Mouse (Mus musculus) megakaryocyte-erythroid progenitor cell, adult 5-6 weeks (primary cell): ENCODE results near the gene Ms4a4b. TPM values are rescaled to one million over a fixed set of nuclear protein-coding genes. Genes with fewer than 3 reads are reported as not detected.
"Not testable (repeated sequence)": the region's sequence is repeated elsewhere in the genome, so short reads cannot be mapped to it uniquely, and the experiment has no call there.

Experiments used
- ATAC-seq: replicated peaks from 2 replicates; pipeline ENCODE4 v1.8.0; 2016; ENCODE audit warnings: mild to moderate bottlenecking, inconsistent platforms; ENCODE audit not compliant: severe bottlenecking, poor library complexity, low FRiP score, low TSS enrichment
- total RNA-seq, 2 experiments: library from RNA; stranded (forward) in 1 of 2; stranded (reverse) in 1 of 2; fragments of 200-1000, 215-1000 nt in 1 of 2; fragments of >200 nt in 1 of 2; fragmentation: Nextera tagmentation in 1 of 2; gene quantifications; 2 replicates each; pipeline ENCODE4 v1.2.3; 2014 to 2017

Ms4a4b gene
- total RNA-seq, 2 experiments from 2014 or later: 2.6 to 14.1 TPM

DNA sequence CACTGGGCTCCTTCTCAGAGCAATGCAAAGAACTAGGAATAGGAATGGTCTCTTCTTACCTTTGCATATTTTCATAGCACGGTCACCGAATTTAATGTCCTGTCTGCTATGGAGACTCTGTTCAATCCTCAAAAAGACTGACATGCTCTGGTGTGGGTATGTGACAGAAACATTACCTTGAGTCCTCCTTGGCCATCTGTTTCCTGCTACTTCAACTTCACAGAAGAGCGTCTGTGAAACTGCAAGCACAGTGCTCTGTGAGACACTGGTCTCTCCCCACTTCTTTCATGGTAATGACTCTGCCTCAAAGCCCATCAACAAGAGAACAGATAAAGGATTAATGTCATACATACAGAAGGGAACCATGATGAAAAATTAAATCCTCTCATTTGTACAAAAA lies 41.0 kb downstream of the Ms4a4b start:
- ATAC-seq: no peak

DNA sequence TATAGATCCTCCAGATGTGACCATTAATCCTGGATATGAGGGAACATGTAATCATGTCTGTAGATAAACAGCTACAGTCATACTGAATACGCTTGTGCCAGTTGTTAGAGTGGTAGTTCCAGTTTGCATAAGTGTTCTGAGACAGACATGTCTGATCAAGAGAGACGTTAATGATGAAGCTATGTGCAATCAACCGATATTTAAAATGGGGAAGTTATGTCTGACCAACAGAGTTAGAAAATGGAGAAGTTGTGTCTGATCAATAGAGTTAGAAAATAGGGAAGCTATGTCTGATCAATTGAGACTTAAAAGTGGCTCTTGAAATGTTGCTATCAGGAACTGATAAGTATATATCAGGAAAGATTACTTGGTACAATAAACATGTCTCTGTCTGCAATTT lies 41.9 kb downstream of the Ms4a4b start:
- ATAC-seq: no peak

DNA sequence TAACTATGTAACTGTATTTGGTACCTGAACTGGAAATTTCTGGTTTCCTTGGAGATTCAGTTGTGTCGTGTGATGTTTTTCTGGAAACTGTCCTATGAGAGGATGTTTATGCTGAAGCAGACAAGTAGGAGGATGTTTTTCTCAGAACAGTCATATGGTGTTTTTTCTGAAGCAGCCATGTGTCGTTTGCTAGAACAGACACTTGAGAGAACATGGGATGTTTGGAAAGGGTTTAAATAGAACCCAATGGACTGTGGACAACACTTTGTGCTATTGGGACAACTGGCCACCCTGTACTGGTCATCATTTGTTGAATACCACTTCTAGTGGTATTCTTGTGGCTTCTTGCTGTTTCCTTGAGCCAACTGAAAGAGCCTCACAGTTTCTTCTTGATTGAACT lies 42.4 kb downstream of the Ms4a4b start, which contains the start of gene Gm8369:
Gene Gm8369 (plus strand): TSS at position 193 of the 400 bp plus-strand sequence.
- no peak for ATAC-seq

DNA sequence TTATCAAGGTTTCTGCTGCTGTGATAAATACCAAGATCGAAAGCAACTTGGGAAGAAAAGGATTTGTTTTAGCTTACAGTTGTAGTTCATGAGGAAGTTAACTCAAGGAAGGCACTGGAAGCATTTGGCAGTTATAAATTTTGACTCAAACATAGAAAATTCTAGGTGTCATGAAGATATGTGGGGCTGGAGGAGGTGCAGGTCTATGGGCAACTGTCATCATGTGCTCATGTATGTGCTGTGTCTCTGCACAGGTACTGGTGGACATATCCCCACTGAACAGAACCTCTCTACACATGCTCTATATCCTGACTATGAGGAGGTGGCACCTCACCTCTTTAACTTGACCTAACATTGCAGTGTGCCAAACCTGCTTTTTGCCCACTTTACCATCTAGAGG lies 43.2 kb downstream of the Ms4a4b start:
- ATAC-seq: no peak

DNA sequence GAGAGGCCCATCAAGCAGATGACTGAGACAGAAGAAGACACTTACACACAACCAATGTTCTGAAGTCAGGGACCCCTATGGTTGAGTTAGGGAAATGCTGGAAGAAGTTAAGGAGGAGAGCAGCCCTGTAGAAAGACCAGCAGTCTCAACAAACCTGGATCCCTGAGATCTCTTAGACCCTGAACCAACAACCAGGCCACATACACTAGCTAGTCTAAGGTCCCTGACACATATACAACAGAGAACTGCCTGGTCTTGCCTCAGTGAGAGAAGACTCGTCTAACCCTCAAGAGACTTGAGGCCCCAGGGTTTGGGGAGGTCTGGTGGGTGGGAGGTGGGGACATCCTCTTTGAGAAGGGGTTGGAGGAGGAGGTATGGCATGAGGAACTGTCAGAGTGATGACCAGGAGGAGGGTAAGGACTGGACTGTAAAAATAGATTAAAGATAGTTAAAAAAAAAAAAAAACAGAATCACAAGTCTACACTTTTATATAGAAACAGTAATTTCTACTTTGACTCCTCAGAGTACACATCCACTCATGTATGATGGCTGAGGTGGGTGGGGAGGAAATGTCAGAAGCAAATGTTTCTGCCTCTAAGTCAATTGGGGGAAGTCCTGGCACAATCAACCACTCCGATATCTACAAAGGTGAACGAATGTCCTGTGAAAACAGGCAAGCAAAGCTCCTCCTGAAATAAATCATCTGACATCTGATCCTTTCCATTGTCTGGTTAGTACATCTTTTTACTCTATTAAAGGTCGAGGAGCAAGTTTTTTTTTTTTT lies 48.2 kb downstream of the Ms4a4b start:
- ATAC-seq: no peak

DNA sequence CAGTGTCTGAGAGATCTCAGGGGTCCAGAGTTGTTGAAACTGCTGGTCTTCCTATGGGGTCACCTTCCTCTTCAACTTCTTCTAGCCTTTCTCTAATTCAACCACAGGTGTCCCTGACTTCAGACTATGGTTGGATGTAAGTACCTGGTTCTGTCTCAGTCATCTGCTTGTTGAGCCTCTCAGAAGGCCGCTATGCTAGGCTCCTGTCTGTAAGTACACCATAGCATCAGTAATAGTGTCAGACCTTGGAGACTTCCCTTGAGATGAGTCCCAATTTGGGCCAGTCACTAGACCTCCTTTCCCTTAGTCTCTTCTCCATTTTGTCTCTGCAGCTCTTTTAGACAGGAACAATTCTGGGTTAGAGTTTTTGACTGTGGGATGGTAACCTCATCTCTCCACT lies 49.3 kb downstream of the Ms4a4b start:
- no peak for ATAC-seq

DNA sequence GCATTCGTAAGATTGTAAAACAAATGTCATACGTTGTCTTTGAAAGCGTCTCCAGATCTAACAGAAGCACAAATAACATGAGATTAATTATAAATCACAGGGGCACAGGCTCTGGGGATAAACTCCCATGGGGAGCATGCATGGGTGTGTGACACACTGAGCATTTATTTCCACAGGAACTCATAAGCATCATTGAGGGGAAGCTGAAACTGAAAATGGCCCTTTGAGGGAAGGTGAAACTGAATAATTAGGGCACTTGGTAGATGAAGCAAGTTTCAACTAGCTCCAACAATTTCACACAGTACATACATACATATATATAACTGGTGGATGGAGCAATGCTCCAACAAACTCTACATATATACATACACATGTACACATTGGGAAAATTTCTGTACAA lies 51.2 kb downstream of the Ms4a4b start:
- ATAC-seq: no peak

DNA sequence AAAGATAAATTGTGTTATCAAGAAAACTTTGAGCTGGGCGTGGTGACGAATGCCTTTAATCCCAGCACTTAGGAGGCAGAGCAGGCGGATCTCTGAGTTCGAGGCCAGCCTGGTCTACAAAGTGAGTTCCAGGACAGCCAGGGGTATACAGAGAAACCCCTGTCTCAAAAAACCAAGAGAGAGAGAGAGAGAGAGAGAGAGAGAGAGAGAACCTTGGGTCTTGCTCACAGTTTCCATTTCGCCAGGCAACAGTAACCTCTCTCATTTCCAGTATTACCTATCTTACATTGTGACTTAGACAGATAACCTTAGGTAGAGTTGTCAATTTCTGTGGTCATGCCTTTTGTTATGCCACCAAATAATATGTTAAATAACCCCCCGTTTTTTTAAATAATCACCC lies 53.0 kb downstream of the Ms4a4b start:
- ATAC-seq: no peak

DNA sequence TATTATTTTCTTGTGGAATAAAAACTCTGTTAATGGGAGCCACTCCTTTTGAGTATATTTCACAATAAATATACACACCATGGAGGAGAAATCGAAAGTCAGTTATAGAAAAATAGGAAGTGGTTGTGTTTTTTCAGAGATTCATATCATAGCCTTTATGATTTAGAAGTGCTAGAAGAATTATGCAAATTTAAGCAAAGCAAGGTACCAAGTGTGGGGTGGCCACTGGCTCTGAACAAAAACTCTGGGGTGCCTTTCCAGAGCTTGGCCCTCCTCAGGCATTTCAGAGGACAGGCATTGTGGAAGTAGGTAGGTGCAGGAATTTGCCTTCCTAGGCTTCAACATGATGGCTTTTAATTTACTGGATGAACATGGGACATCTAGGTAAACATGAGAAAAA lies 53.9 kb downstream of the Ms4a4b start:
- not testable (repeated sequence) for ATAC-seq

DNA sequence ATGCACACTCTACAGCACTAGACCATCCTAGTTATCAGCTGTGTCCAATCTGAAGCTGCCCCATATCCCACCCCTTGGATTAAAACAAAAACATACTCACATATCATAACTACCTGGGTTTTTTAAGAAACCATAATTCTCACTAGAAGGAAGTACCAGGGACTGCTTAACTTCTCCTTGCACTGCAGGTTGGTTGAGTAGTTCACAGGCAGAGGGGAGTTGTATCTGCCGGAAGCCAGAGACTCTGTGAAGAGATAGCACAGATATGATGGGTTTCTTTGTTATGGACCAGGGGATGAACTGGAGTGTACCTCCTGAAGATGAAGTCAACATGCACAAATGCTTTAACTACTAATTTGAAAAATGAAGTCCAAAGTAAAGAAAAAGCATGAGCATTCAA lies 57.4 kb downstream of the Ms4a4b start:
- no peak for ATAC-seq

DNA sequence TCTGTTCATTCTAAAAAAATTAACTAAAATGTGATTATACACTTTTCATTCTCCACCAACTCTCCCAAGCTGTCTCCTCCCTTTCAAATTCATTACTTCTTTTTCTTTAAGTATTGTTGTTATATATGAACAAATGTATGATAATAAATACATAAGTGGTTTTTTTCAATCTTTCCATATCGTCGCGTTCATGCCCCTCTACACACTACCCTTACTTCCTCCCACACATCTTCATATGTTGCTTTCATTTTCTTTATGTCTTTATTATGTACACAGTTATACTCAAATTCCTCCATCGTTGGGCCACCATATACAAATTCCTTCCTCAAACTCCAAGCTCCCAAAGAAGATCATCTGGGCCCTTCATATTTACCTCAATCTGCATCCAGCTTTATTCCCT lies 58.0 kb downstream of the Ms4a4b start:
- ATAC-seq: no peak

DNA sequence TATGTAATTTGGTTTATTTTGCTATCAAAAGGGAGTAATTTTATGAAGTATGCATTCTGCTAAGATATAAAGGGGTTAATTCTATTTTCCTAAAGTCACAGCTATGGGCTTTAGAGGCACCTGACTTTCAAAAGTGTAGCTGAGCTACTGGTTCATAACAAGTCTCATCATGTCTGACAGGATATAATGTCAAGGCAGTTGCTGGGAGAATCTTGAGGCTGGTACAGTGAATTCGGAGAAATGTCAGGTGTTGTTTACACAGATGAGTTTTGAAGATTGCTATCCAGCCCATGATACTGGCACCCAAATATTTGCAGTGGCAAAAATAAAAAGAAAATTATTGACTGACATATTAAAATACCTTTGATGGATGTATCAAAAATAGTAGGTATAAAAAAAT lies 61.5 kb downstream of the Ms4a4b start:
- no peak for ATAC-seq

DNA sequence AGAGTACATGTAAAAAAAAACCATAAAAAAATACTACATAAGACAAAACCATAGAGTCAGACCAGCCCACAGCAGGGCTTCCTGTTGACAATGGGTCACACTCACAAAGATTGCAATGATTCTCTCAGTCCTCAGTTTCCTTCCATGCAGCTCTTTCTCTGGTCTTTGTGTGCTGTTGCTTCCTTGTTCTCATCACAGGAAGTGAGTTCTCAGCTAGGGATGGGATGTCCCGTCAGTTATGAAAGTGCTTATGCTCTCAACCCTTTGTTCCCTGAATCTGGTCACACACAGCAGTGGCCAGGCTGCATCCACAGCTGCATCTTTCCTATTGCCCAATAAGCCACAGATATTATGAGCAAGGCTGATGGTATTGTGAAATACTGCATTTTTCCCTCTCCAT lies 70.1 kb downstream of the Ms4a4b start:
- ATAC-seq: no peak

DNA sequence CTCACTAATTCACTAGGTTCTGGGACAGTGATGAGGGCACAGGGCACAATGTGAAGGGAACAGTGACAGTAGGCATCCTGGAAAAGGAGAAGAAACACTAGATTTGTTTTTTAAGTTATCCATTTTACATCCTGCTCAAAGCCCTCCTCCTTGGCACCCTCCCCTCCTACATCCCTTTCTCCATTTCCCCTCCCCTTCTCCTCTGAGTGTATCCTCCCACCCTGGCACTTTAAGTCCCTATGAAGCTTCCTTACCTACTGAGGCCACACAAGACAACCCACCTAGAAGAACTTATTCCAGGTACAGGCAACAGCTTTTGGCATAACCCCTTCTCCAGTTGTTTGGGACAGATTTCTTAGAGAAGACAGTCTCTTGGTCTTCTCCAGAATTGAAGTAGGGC lies 72.9 kb downstream of the Ms4a4b start, which contains the start of gene Ms4a6b:
Gene Ms4a6b (plus strand): TSS at position 267 of the 400 bp plus-strand sequence.
- no peak for ATAC-seq

Other genes starting within 250 kb of the Ms4a4b start
- gene Ms4a13, start 246.8 kb upstream of the Ms4a4b start, total RNA-seq (2014; fragmentation: Nextera tagmentation): not detected in 2 replicates
- not detected in 2 replicates for gene Ms4a13, start 246.8 kb upstream of the Ms4a4b start, total RNA-seq (2017)
- gene Ms4a12, start 211.1 kb upstream of the Ms4a4b start, total RNA-seq (2014; fragmentation: Nextera tagmentation): not detected in 2 replicates
- gene Ms4a12, start 211.1 kb upstream of the Ms4a4b start, total RNA-seq (2017): not detected in 2 replicates
- 3.3 TPM in 1 of 2 replicates, not detected in the other for gene Ms4a1, start 177.3 kb upstream of the Ms4a4b start, total RNA-seq (2014; fragmentation: Nextera tagmentation)
- gene Ms4a1, start 177.3 kb upstream of the Ms4a4b start, total RNA-seq (2017): not detected in 2 replicates
- not detected in 2 replicates for gene Ms4a5, start 159.7 kb upstream of the Ms4a4b start, total RNA-seq (2014; fragmentation: Nextera tagmentation)
- gene Ms4a5, start 159.7 kb upstream of the Ms4a4b start, total RNA-seq (2017): not detected in 2 replicates
- not detected in 2 replicates for gene Ms4a14, start 129.1 kb upstream of the Ms4a4b start, total RNA-seq (2014; fragmentation: Nextera tagmentation)
- not detected in 2 replicates for gene Ms4a14, start 129.1 kb upstream of the Ms4a4b start, total RNA-seq (2017)
- not detected in 2 replicates for gene Ms4a7, start 107.4 kb upstream of the Ms4a4b start, total RNA-seq (2014; fragmentation: Nextera tagmentation)
- not detected in 2 replicates for gene Ms4a7, start 107.4 kb upstream of the Ms4a4b start, total RNA-seq (2017)
- gene Ms4a4a, start 68.0 kb upstream of the Ms4a4b start, total RNA-seq (2014; fragmentation: Nextera tagmentation): not detected in 2 replicates
- gene Ms4a4a, start 68.0 kb upstream of the Ms4a4b start, total RNA-seq (2017): not detected in 2 replicates
- not detected in 2 replicates for gene Ms4a4c, start 38.8 kb upstream of the Ms4a4b start, total RNA-seq (2014; fragmentation: Nextera tagmentation)
- gene Ms4a4c, start 38.8 kb upstream of the Ms4a4b start, total RNA-seq (2017): not detected in 2 replicates
- gene Ms4a6c, start 25.8 kb downstream of the Ms4a4b start, total RNA-seq (2014; fragmentation: Nextera tagmentation): 1.3 TPM in 1 of 2 replicates, not detected in the other
- 0.85 and 4.3 TPM in 2 replicates for gene Ms4a6c, start 25.8 kb downstream of the Ms4a4b start, total RNA-seq (2017)
- gene Gm8369, start 42.4 kb downstream of the Ms4a4b start, total RNA-seq (2014; fragmentation: Nextera tagmentation): 0.59 and 1.0 TPM in 2 replicates
- gene Gm8369, start 42.4 kb downstream of the Ms4a4b start, total RNA-seq (2017): not detected in 2 replicates
- 2.2 and 5.3 TPM in 2 replicates for gene Ms4a6b, start 73.0 kb downstream of the Ms4a4b start, total RNA-seq (2014; fragmentation: Nextera tagmentation)
- 0.69 and 2.1 TPM in 2 replicates for gene Ms4a6b, start 73.0 kb downstream of the Ms4a4b start, total RNA-seq (2017)
- gene Ms4a4d, start 93.2 kb downstream of the Ms4a4b start, total RNA-seq (2014; fragmentation: Nextera tagmentation): not detected in 2 replicates
- not detected in 2 replicates for gene Ms4a4d, start 93.2 kb downstream of the Ms4a4b start, total RNA-seq (2017)
- gene Ms4a6d, start 161.3 kb downstream of the Ms4a4b start, total RNA-seq (2014; fragmentation: Nextera tagmentation): not detected in 2 replicates
- gene Ms4a6d, start 161.3 kb downstream of the Ms4a4b start, total RNA-seq (2017): not detected in 2 replicates
- 0.96 and 1.6 TPM in 2 replicates for gene Ms4a2, start 180.2 kb downstream of the Ms4a4b start, total RNA-seq (2014; fragmentation: Nextera tagmentation)
- 2.8 and 5.3 TPM in 2 replicates for gene Ms4a2, start 180.2 kb downstream of the Ms4a4b start, total RNA-seq (2017)
- gene Ms4a3, start 197.3 kb downstream of the Ms4a4b start, total RNA-seq (2014; fragmentation: Nextera tagmentation): 5.3 TPM in 1 of 2 replicates, not detected in the other
- gene Ms4a3, start 197.3 kb downstream of the Ms4a4b start, total RNA-seq (2017): 0.14 and 3.0 TPM in 2 replicates
- gene Oosp2, start 217.0 kb downstream of the Ms4a4b start, total RNA-seq (2014; fragmentation: Nextera tagmentation): not detected in 2 replicates
- gene Oosp2, start 217.0 kb downstream of the Ms4a4b start, total RNA-seq (2017): not detected in 2 replicates
- not detected in 2 replicates for gene Oosp1, start 247.6 kb downstream of the Ms4a4b start, total RNA-seq (2014; fragmentation: Nextera tagmentation)
- 3.4 TPM in 1 of 2 replicates, not detected in the other for gene Oosp1, start 247.6 kb downstream of the Ms4a4b start, total RNA-seq (2017)